Mouse (Mus musculus) adrenal gland, adult (tissue): ENCODE measurements at regions not wholly inside any gene's neighbourhood (a gene's known extent, or its start where the extent isn't known, plus 50 kb on each side); places are given as distances from the start of the nearest gene placed in this dataset.

Experiments used
- DNase-seq, 2 experiments: peaks; one replicate each; pipeline ENCODE4 v3.0.0; 2022 to 2023; ENCODE audit warnings: low spot score in 1 of 2; ENCODE audit not compliant: inconsistent age in 2 of 2

DNA sequence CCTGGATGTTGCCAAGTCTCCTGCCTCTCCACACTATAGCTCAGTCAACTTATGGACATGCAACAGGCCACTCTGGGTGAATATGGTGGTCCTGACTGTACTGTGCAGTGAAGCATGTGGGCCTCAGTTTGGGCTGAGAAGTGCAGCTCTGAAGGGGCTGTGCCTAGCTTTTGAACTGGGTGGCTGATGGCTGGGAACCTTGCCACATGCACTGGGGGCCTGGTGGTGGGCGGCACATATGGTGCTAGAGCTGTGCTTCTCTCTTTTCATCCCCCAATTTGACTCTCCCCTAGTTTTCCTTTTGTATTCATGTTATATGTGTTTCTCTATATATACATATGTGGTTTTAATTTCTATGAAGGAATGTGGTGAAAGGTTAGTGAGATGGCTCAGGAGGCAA lies 2144.2 kb upstream of the Lrrc6 start:
- DNase-seq, result no peak

GRCm38 (mm10) chr15:68635633-68636032 lies 2134.9 kb upstream of the Lrrc6 start:
- no peak for DNase-seq

DNA sequence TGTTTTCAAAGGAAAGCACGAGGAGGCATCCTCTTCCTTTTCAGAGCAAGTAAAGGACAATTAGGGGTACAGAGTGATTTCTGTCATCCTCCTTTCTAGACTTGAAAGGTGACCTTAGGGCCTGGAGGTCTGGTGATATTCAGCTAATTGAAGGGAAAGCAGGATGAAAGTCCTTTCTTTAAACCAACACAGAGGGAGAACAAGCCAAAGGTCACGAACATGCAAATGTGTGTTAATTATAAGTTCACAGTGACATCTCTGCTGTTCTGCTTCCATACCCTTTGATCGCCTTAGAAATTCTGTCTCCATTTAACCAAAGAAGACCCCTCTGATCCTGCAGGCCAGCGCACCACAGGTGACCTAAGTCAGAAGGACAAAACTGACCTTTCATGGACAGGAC lies 2126.3 kb upstream of the Lrrc6 start:
- DNase-seq, result no peak

- DNase-seq, result no peak
Measured at GRCm38 (mm10) chr15:68624831-68625230, 2124.1 kb upstream of the Lrrc6 start.

DNA sequence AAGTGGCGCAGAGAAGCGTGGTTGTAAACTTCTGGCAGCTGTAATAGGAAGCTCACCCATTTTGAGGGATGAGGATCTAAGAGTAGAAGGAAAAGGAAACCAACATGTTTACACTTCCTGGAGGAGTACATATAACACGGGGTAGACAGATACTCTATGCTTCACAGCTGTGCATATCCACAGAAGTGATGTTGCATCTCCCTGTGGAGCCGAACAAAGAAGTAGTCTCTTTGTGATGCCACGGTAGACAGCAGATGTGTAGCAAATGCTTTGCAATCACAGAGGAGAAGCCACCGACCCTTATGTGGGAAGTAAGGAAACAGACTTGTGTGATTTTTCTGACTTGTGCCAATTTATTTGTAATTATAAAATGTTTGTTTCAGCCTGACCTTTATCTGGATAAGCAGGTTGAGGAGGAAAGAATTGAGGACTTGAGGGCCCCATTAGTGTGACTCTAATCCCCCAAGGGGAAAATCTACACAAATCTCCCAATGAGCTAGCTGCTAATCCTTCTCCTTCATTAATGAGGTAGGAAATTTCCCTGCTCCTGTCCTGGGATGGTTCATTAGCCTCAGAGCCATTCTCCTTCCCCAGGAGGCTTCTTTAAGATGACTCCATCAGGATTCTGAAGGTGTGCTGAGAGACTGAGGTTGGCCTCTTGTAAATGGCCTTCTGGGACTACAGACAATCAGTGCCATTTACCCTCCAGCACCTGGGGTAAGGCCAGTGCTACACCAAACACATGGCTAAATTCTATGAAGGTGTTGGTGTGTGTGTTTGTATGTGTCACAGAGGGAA lies 2119.9 kb upstream of the Lrrc6 start:
- no peak for DNase-seq

DNA sequence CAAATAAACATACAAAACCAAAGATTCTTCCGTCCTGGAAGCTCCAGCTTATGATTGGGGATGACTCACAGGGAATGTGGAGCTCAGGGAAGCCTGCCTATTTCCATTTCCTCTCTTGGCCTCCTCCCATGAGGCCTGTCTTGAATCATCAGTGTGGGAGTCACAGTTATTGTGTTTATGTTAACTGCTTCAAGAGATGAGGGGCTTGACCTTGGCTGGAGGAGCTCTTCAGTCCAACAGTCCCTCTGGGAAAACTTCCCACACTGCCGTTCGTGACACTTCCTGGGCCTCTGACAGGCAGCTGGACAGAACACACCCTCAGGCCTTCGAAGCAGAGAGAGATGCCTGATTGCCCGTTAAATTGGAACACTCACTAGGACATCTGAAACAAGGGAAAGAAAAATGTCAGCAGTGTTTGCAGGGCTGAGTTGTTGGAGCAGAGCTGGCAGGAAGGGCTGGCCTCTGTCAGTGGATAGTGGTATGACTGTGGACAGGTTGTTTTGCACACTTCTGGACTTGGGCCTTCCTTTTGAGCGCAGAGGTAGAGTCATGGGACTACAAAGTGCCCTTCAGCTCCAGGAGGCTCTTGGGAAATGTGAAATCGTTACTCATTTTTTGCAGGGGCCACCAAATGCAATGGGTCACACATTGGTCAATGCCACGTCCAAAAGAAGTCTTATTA lies 2105.5 kb upstream of the Lrrc6 start:
- peak; percentile 15 to 40 for DNase-seq

DNA sequence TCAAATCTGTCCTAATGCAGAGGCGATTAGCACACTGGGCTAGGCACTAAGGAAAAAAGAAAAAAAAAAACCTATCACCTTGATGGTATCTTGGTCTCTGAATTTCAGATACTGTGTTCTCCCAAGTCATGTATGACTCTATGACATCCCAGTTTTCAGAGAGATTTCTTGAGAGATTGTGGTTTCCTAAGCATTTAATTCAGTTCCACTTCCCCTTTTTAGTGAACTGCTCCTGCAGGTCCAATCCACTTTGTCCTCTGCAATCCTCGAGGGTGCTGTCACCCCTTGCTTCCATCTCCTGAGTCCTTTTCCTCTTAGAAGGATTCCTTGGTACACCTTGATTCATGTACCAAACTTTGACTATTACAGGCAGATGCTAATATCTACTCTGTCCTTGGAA lies 2104.8 kb upstream of the Lrrc6 start:
- DNase-seq, result no peak

- no peak for DNase-seq
Measured at GRCm38 (mm10) chr15:68582177-68582576, 2081.5 kb upstream of the Lrrc6 start.

GRCm38 (mm10) chr15:68579486-68579885 lies 2078.8 kb upstream of the Lrrc6 start:
- no peak for DNase-seq

DNA sequence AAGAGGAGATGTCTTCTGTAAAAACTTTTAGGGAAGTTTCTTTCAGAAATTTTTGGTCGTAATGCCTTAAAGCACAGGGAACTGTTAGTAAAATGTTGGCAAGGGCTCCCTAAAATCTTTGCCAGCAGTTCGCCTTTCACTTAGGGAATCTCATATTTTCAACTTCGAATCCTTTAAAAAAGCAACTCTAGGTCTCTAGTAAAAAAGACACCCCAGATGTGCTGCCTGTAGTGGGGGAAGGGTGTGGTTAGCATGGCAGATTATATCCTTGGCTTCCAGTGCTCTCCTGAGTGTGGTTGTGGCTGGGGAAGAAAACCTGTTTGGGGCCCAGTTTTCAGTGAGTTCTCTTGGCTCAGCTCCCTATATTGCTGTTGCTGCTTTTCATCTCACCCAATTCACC lies 2059.9 kb upstream of the Lrrc6 start:
- DNase-seq, result no peak

- no peak for DNase-seq
Measured at GRCm38 (mm10) chr15:68556133-68556532, 2055.4 kb upstream of the Lrrc6 start.

- no peak for DNase-seq
Measured at GRCm38 (mm10) chr15:68536055-68536325, 2035.3 kb upstream of the Lrrc6 start.

DNA sequence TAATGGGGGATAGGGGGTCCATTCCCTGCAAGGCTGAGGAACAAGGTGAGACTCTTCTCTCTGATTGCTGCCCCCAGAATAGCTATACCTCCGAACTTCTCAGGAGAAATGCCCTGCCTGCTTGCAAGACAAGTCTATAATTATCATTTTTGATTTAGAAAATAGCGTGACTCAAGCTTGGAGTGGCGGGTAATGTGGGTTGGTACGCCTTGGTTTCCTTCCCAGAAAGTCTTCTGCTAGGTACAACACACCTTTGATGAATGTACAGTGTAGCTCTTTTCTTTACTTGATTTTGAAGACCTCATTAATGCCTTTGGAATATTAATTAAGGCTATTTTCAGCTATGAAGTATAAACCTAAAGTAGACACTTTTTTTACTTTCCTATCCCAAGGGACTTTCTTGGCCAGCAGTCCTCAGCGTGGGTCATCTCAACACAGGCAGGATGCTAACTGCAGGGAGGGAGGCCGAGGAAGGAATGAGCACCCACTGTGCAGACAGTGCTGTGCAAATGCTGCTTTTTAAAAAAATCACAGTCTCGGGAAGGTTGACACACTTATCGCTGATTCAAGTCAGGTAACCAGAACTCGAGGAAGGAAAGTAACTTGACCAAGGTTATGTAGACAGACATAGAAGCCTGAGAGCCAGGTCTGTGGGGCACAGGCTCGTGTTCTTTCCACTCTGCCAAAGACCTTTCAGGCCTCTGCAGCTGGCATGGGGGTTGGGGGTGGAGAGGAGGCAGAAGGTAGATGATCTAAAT lies 2034.8 kb upstream of the Lrrc6 start:
- no peak for DNase-seq

DNA sequence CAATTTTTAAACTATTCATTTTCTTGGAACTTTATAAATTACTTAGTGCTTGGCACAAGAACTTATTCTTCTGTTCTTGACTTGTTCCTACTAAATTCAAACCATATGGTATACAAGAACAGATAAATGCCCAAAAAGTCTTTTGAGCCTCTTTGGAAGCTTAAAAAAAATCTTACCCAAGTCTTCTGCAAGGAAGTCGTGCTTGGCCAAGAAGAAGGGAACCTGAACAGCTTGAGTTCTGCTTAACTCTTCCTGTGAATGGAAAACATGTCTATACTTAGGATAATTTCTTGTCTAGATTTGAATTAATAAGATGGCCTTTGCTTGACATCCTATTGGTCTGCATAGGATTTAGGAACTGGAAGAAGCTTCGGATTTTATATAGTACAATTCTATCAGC lies 2020.0 kb upstream of the Lrrc6 start:
- no peak for DNase-seq

DNA sequence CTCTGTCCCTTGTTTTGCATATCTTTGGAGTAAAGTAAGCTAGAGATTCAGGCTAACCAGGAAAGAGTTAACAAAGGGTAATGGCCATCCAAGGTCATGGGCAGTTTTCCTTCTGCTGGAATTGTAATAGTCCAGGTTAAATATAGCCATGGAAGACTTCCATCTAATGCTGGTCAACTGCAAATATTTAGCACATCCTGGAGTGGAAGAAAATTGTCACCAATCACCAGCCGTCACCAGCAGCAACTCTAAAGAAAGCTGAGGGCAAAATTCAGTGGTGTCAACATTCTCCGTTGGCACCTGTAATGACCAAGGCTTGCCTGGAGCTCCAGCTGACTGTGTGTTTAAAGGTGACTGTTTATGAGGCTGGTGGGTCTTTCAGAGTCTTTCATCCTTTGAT lies 2011.7 kb upstream of the Lrrc6 start:
- DNase-seq, result no peak

DNA sequence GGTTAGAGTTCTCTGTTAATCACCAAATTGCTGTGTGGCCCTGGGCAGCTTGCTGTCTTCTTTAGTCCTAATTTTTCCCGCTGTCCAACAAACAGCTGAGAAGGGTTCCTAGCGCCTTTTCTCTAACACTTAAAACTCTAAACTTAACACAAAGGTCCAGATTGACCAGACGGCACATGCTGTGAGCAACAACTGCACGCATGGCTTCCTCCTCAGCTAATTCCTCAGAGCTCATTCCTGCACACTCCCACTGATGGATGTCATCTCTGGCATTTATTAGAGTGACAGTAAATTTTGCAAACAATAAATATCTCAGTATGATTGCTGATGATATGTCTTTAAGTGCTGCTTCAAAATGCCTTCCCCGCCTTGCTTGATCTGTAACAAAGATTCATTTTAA lies 2007.5 kb upstream of the Lrrc6 start:
- DNase-seq, result no peak

GRCm38 (mm10) chr15:68506093-68506492 lies 2005.4 kb upstream of the Lrrc6 start:
- no peak for DNase-seq

- no peak for DNase-seq
Measured at GRCm38 (mm10) chr15:68496438-68496837, 1995.7 kb upstream of the Lrrc6 start.

- DNase-seq, result no peak
Measured at GRCm38 (mm10) chr15:68484789-68485188, 1984.1 kb upstream of the Lrrc6 start.

DNA sequence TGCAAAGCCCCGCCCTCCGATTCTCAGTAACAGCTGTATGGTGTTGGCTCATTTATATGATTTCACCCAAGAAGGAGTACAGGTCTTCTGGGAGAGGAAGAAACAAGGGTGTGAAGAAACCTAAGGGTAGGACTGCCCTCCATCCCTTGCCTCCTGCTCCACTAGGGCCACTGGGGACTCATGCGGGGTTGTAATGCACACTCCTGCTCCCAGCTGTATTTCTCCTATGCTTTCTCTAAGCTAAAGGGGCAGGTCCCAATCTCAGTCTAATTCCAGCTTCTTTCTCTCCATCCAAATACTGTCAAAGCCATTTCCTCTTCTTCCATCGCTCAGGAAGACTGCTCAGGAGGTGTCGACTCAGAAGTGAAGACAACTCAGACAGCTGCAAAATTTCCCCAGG lies 1977.0 kb upstream of the Lrrc6 start:
- no peak for DNase-seq

- no peak for DNase-seq
Measured at GRCm38 (mm10) chr15:68471928-68472327, 1971.2 kb upstream of the Lrrc6 start.

- no peak for DNase-seq
Measured at GRCm38 (mm10) chr15:68462851-68463250, 1962.1 kb upstream of the Lrrc6 start.
